8 mouse cellular contexts compared by ENCODE assay signal in genomic region chr16:13902397-13902831, GRCm38 (mm10). TPM values are rescaled to one million over a fixed set of nuclear protein-coding genes. Genes with fewer than 3 reads are reported as not detected.
DNase-seq lines count a peak whose midpoint lies in the region; ATAC-seq and TF ChIP-seq lines count a peak whose summit lies in the region.

No protein-coding gene starts in this region.

- WGBS in kidney, embryonic 14.5 days, result under 1% methylated on average over 30 of the region's 30 CpGs
- under 1% methylated on average over 30 of the region's 30 CpGs for WGBS in forebrain, embryonic 13.5 days
- WGBS in liver, embryonic 13.5 days (ENCODE audit: insufficient replicate concordance), result under 1% methylated on average over 30 of the region's 30 CpGs
- WGBS in small intestine, adult 2 months, result under 1% methylated on average over 30 of the region's 30 CpGs

- H3K4me3 ChIP-seq in kidney, embryonic 14.5 days (ENCODE audit: low read length), result peak overlapping the region; percentile 95
- peak overlapping the region; percentile 89 for H3K4me3 ChIP-seq in forebrain, embryonic 13.5 days
- peak overlapping the region; percentile 96 for H3K4me3 ChIP-seq in liver, embryonic 13.5 days (replicated peaks)
- peak overlapping the region; percentile 74 for H3K4me3 ChIP-seq in small intestine, adult 2 months (ENCODE audit: low read depth, low read length)

- TF ChIP-seq CTCF in small intestine, adult 2 months (IDR thresholded peaks at IDR 0.05; ENCODE audit: extremely low read depth, insufficient read length, insufficient replicate concordance, low read depth, low read length), result no peak

- no peaks in the 10 kb centered on the region for H3K27me3 ChIP-seq in kidney, embryonic 14.5 days (ENCODE audit: control insufficient read depth, insufficient read depth, low read length)
- no peaks in the 10 kb centered on the region for H3K27me3 ChIP-seq in forebrain, embryonic 13.5 days
- H3K27me3 ChIP-seq in liver, embryonic 13.5 days, result no peaks in the 10 kb centered on the region
- H3K27me3 ChIP-seq in small intestine, adult 2 months (ENCODE audit: control insufficient read depth, insufficient read depth, low read length), result no peaks in the 10 kb centered on the region

- TF ChIP-seq POLR2A in small intestine, adult 2 months (IDR thresholded peaks at IDR 0.05; ENCODE audit: low read depth, low read length), result no peak

- H3K9ac ChIP-seq in kidney, embryonic 14.5 days (ENCODE audit: low read depth, low read length), result peak overlapping the region; percentile 88
- H3K9ac ChIP-seq in forebrain, embryonic 13.5 days, result peak overlapping the region; percentile 86
- H3K9ac ChIP-seq in liver, embryonic 13.5 days, result peak overlapping the region; percentile 96

- ATAC-seq in kidney, embryonic 14.5 days (ENCODE audit: low FRiP score, low TSS enrichment), result no peak
- ATAC-seq in forebrain, embryonic 13.5 days, result no peak
- no peak for ATAC-seq in liver, embryonic 13.5 days (ENCODE audit: low read depth)

- peaks cover 8% of the 10 kb centered on the region for H3K4me1 ChIP-seq in kidney, embryonic 14.5 days (ENCODE audit: control insufficient read depth, insufficient read depth, low read length)
- H3K4me1 ChIP-seq in forebrain, embryonic 13.5 days, result peaks cover 19% of the 10 kb centered on the region
- H3K4me1 ChIP-seq in liver, embryonic 13.5 days (replicated peaks), result peaks cover 33% of the 10 kb centered on the region
- peaks cover 5% of the 10 kb centered on the region; the same call in 1 of the 2 replicates for H3K4me1 ChIP-seq in small intestine, adult 2 months (ENCODE audit: control insufficient read depth, insufficient read depth, insufficient read length, low read length)

- no peaks in the 10 kb centered on the region for H3K9me3 ChIP-seq in kidney, embryonic 14.5 days (ENCODE audit: control insufficient read depth, low read length)
- H3K9me3 ChIP-seq in forebrain, embryonic 13.5 days (replicated peaks), result no peaks in the 10 kb centered on the region
- H3K9me3 ChIP-seq in liver, embryonic 13.5 days (replicated peaks), result no peaks in the 10 kb centered on the region

- H3K27ac ChIP-seq in kidney, embryonic 14.5 days (ENCODE audit: low read depth, low read length), result peak overlapping the region; percentile 81
- peak overlapping the region; percentile 84 for H3K27ac ChIP-seq in forebrain, embryonic 13.5 days
- peak overlapping the region; percentile 85 for H3K27ac ChIP-seq in liver, embryonic 13.5 days
- H3K27ac ChIP-seq in small intestine, adult 2 months (ENCODE audit: insufficient read depth, low read depth, low read length), result peak overlapping the region; percentile 68

- peak overlapping the region; percentile 86 for H3K4me2 ChIP-seq in kidney, embryonic 14.5 days (replicated peaks; ENCODE audit: low read depth, low read length)
- H3K4me2 ChIP-seq in forebrain, embryonic 13.5 days, result peak overlapping the region; percentile 83
- H3K4me2 ChIP-seq in liver, embryonic 13.5 days, result peak overlapping the region; percentile 85

- no peak for DNase-seq in kidney, postnatal 25 days
- DNase-seq in MEL-GATA-1-ER (ENCODE audit: extremely low read depth, low read depth), result peak; percentile 44
- DNase-seq in liver, embryonic 13.5 days, result no peak
- no peak for DNase-seq in ovary, postnatal 10 days (ENCODE audit: low spot score)
- DNase-seq in right cerebral cortex, postnatal 25 days, result no peak

- H3K36me3 ChIP-seq in kidney, embryonic 14.5 days (ENCODE audit: control insufficient read depth, insufficient read depth, low read length), result no peaks in the 10 kb centered on the region
- no peaks in the 10 kb centered on the region for H3K36me3 ChIP-seq in forebrain, embryonic 13.5 days (ENCODE audit: poor library complexity, severe bottlenecking)
- H3K36me3 ChIP-seq in liver, embryonic 13.5 days, result no peaks in the 10 kb centered on the region
- H3K36me3 ChIP-seq in small intestine, adult 2 months (ENCODE audit: control insufficient read depth, insufficient read depth, low read length), result no peaks in the 10 kb centered on the region

RNA-seq across cellular contexts. Expression of gene Pdxdc1, which starts 0.5 kb away (rescaled TPM):
- polyA plus RNA-seq in kidney, embryonic 14.5 days (2014; fragmentation: Nextera tagmentation; extraction: Ambion mirVana), result 49.5 and 87.5 TPM in 2 replicates
- polyA plus RNA-seq in forebrain, embryonic 13.5 days (2015; fragmentation: Nextera tagmentation; extraction: Ambion mirVana), result 56.7 and 62.4 TPM in 2 replicates
- polyA plus RNA-seq in liver, embryonic 13.5 days (2015; fragmentation: Nextera tagmentation; extraction: Ambion mirVana), result 24.2 and 28.0 TPM in 2 replicates
- polyA plus RNA-seq in small intestine, adult 2 months (2012; rRNA removed), result 76.7 and 137 TPM in 2 replicates

RNA-seq across cellular contexts. Expression of gene Mpv17l, which starts 0.5 kb away (rescaled TPM):
- 5.3 and 5.8 TPM in 2 replicates for polyA plus RNA-seq in kidney, embryonic 14.5 days (2014; fragmentation: Nextera tagmentation; extraction: Ambion mirVana)
- polyA plus RNA-seq in forebrain, embryonic 13.5 days (2015; fragmentation: Nextera tagmentation; extraction: Ambion mirVana), result 5.4 and 7.0 TPM in 2 replicates
- 1.1 and 1.4 TPM in 2 replicates for polyA plus RNA-seq in liver, embryonic 13.5 days (2015; fragmentation: Nextera tagmentation; extraction: Ambion mirVana)
- polyA plus RNA-seq in small intestine, adult 2 months (2012; rRNA removed), result 2.7 and 4.7 TPM in 2 replicates
